Mouse (Mus musculus) neural tube, embryonic 11.5 days (tissue): Measurements from ENCODE around the gene Toporsl. TPM values are rescaled to one million over a fixed set of nuclear protein-coding genes. Genes with fewer than 3 reads are reported as not detected.

Experiments
- ATAC-seq: fragments of 200-750 bp; cut with Nextera tagmentation; 2 replicates; pipeline ENCODE4 v1.8.0; 2017; ENCODE audit warnings: moderate number of reproducible peaks, mild to moderate bottlenecking, moderate TSS enrichment, moderate library complexity; ENCODE audit not compliant: insufficient read depth, low FRiP score, low TSS enrichment
- DNase-seq: peaks from one replicate; pipeline ENCODE4 v3.0.0-alpha.2; 2015; ENCODE audit warnings: low spot score
- H3K27ac ChIP-seq: fragments of 300-500 bp; sonication (generic); 2 replicates; pipeline ENCODE4 v1.5.1; 2014; ENCODE audit warnings: low read depth, mild to moderate bottlenecking, low read length
- H3K27me3 ChIP-seq: fragments of 300-500 bp; sonication (generic); 2 replicates; pipeline ENCODE4 v1.6.1; 2014; ENCODE audit warnings: mild to moderate bottlenecking, low read length, mixed read lengths; ENCODE audit not compliant: control insufficient read depth, insufficient read depth
- H3K36me3 ChIP-seq: fragments of 300-500 bp; sonication (generic); 2 replicates; pipeline ENCODE4 v1.6.1; 2014; ENCODE audit warnings: mild to moderate bottlenecking, low read length, moderate library complexity, mixed read lengths; ENCODE audit not compliant: control insufficient read depth, insufficient read depth
- H3K4me1 ChIP-seq: fragments of 300-500 bp; sonication (generic); 2 replicates; pipeline ENCODE4 v1.6.1; 2014; ENCODE audit warnings: low read length, mixed read lengths; ENCODE audit not compliant: control insufficient read depth, insufficient read depth
- H3K4me2 ChIP-seq: fragments of 300-500 bp; sonication (generic); 2 replicates; pipeline ENCODE4 v1.6.1; 2014; ENCODE audit warnings: low read depth, mild to moderate bottlenecking, moderate library complexity
- H3K4me3 ChIP-seq: fragments of 300-500 bp; sonication (generic); 2 replicates; pipeline ENCODE4 v1.5.1; 2014; ENCODE audit warnings: low read depth, low read length
- H3K9ac ChIP-seq: fragments of 300-500 bp; sonication (generic); 2 replicates; pipeline ENCODE4 v1.6.1; 2014; ENCODE audit warnings: mild to moderate bottlenecking, low read length
- H3K9me3 ChIP-seq: fragments of 300-500 bp; sonication (generic); 2 replicates; pipeline ENCODE4 v1.6.1; 2016; ENCODE audit warnings: low read length; ENCODE audit not compliant: control insufficient read depth
- WGBS: fragments of 180-500 bp; shearing (Covaris S2); extraction: QIAGEN DNeasy Blood & Tissue Kit; methylation state at CpG from one replicate; pipeline ENCODE4 v1.1.7; 2014; 5-methylcytosine and 5-hydroxymethylcytosine counted together
- polyA plus RNA-seq: library from polyadenylated mRNA; unstranded; fragments of >200 nt; fragmentation: Nextera tagmentation; extraction: Ambion mirVana; gene quantifications from 2 replicates; pipeline ENCODE4 v1.2.1, GENCODE M21; 2014

Toporsl gene
- polyA plus RNA-seq, 1 experiment from 2014 or later: not detected

DNA sequence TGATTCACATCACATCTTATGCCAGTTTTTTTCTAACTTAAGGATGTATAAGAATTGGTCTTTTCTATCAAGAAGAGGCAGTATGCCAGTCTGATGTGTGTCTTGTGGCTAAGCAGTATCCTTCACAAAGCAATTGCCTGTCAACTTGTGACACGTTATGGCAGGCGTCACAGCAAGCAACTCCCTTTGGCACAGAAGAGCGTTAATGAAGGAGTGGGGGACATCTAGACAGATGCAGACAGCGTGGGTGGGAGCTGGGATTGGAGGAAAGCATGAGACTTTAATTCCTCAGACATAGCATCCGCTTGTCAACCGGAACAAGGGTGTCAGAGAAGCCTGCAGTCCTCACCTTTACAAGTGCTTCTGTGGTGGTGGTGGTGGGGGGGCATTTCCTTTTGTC, 38.9 kb downstream of the Toporsl start:
- no peaks in the 10 kb centered on the region for H3K9me3 ChIP-seq
- no peak overlapping the region for H3K4me2 ChIP-seq
- no peaks in the 10 kb centered on the region for H3K27me3 ChIP-seq
- no peaks in the 10 kb centered on the region for H3K36me3 ChIP-seq
- H3K4me3 ChIP-seq: no peak overlapping the region
- ATAC-seq: no peak
- H3K9ac ChIP-seq: no peak overlapping the region
- H3K27ac ChIP-seq: no peak overlapping the region
- DNase-seq: no peak
- 86% methylated on average over 6 of the region's 6 CpGs for WGBS
- no peaks in the 10 kb centered on the region for H3K4me1 ChIP-seq

DNA sequence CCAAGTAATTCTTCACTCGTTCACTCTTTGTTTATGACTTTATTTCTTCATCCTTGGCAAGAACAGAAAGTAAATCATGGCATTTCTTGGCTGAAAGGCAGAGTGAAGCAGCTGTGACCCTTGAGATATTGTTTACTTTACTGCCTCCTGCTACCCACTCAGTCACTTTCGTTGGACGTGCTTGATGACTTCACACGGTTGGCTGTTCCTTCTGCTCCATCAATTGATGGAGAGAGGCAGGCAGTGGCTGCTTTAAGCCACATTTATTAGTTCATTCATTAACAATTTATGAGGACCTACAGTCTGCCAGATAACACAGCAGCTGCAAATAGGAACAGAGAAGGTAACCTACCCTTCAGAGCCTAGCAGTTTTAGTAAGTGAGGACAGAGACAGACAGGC, 51.7 kb downstream of the Toporsl start:
- no peaks in the 10 kb centered on the region for H3K36me3 ChIP-seq

DNA sequence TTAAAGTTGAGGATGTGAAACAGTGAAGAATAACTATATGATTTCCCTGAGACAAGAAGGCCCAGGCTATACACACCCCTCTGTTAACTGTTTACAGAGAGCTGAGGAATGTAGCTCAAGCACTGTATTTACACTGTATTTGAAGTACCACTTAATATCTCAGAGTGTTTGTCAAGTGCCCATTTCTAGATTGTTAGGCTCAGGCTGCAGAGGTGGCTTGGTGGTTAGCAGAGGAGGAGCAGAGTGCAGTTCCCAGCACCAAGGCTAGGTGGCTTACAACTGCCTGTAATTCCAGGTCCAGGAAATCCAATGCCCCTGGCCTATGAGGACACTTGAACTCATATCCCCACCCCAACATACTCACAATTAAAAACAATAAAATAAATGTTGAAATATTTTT, 63.6 kb downstream of the Toporsl start:
- Histone ChIP-seq H3K36me3 (no peaks in the 10 kb centered on the region), H3K9ac (no peak overlapping the region), H3K4me1 (no peaks in the 10 kb centered on the region), H3K27me3 (no peaks in the 10 kb centered on the region), H3K4me2 (no peak overlapping the region), H3K4me3 (no peak overlapping the region), H3K9me3 (no peaks in the 10 kb centered on the region), H3K27ac (no peak overlapping the region)
- no peak for ATAC-seq
- DNase-seq: no peak

More for the DNA sequence above, 51.7 kb downstream of the Toporsl start:
- Histone ChIP-seq H3K9me3 (no peaks in the 10 kb centered on the region), H3K27ac (no peak overlapping the region), H3K4me3 (no peak overlapping the region), H3K27me3 (no peaks in the 10 kb centered on the region), H3K4me1 (no peaks in the 10 kb centered on the region), H3K9ac (no peak overlapping the region), H3K4me2 (no peak overlapping the region)
- WGBS: 43% methylated on average over 4 of the region's 4 CpGs
- DNase-seq (peak; percentile 10), ATAC-seq (no peak)

DNA sequence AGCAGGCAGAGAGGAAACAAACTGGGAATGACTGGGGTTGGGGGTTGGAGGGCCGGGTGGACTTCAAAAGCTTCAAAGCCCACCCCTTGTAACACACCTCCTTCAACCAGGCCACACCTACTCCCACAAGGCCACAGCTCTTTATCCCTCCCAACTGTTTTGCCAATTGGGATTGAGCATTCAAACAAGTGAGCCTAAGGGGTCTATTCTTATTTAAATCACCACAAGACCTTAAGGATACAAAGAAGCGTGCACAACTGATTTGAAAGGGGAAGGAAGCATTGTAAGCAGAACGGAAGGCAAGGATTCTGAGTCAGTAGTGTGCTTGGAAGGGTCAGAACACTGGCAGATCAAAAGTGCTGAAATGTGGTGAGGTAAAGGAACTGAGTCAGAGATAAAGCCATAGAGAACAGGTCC, 64.6 kb downstream of the Toporsl start:
- Histone ChIP-seq H3K4me2 (peak overlapping the region; percentile 20; the same call in 1 of the 2 replicates), H3K27ac (no peak overlapping the region), H3K9ac (no peak overlapping the region), H3K36me3 (no peaks in the 10 kb centered on the region), H3K27me3 (no peaks in the 10 kb centered on the region), H3K9me3 (no peaks in the 10 kb centered on the region), H3K4me3 (no peak overlapping the region), H3K4me1 (no peaks in the 10 kb centered on the region)
- ATAC-seq (peak; percentile 85), DNase-seq (peak; percentile 34)
- 17% methylated on average over 3 of the region's 3 CpGs for WGBS

DNA sequence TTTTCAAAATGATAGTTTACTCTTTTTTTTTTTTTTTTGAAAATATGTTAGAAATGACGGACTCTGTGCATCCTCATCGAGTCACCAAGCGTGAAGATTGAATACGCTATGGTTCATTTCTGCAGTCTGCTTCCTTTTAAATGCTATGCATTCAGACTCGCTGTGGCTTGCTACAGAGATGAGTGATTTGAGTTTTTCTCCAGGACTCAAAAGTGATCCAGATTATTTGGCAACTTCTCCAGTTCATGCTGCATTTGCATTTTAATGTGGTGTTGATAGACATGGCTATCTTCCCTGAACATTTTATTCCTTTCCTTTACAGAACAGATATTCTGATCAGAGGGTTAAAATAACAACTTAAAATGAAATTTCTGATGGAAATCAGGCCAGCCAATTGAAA, 65.2 kb downstream of the Toporsl start:
- no peak overlapping the region for H3K9ac ChIP-seq
- DNase-seq (no peak), ATAC-seq (0 out of 2 replicates have a peak, but pooled peaks have one; percentile 38)
- H3K36me3 ChIP-seq: no peaks in the 10 kb centered on the region
- WGBS: 57% methylated on average over 5 of the region's 5 CpGs
- H3K27me3 ChIP-seq: no peaks in the 10 kb centered on the region
- no peak overlapping the region for H3K27ac ChIP-seq
- no peak overlapping the region for H3K4me3 ChIP-seq
- peak overlapping the region; percentile 20; the same call in 1 of the 2 replicates for H3K4me2 ChIP-seq
- H3K4me1 ChIP-seq: no peaks in the 10 kb centered on the region
- H3K9me3 ChIP-seq: no peaks in the 10 kb centered on the region

Other genes starting within 250 kb of the Toporsl start
- gene Smc2, start 157.0 kb upstream of the Toporsl start, polyA plus RNA-seq: 168 and 196 TPM in 2 replicates
- gene Vma21-ps, start 99.0 kb upstream of the Toporsl start, polyA plus RNA-seq: not detected in 2 replicates
- not detected in 2 replicates for gene Olfr275, start 218.3 kb downstream of the Toporsl start, polyA plus RNA-seq